Mouse (Mus musculus) embryonic facial prominence, embryonic 10.5 days (tissue): ENCODE measurements around the gene Lrba. TPM values are rescaled to one million over a fixed set of nuclear protein-coding genes. Genes with fewer than 3 reads are reported as not detected.

Experiments used
- polyA plus RNA-seq: library from polyadenylated mRNA; unstranded; fragments of >200 nt; fragmentation: Nextera tagmentation; extraction: Ambion mirVana; gene quantifications from 2 replicates; pipeline ENCODE4 v1.2.1, GENCODE M21; 2016

Lrba gene
- polyA plus RNA-seq, 1 experiment from 2014 or later = 9.1 TPM

Other genes starting within 250 kb of the Lrba start
- gene Prss48, start 222.2 kb upstream of the Lrba start, polyA plus RNA-seq = 0.16 TPM in 1 of 2 replicates, not detected in the other
- 1,198 and 1,219 TPM in 2 replicates for gene Rps3a1, start 82.0 kb upstream of the Lrba start, polyA plus RNA-seq